Mouse (Mus musculus) cerebellum, adult 11-12 months (tissue): Measurements from ENCODE around the gene Cpne2.

Experiments used
- DNase-seq: peaks from one replicate; pipeline ENCODE4 v3.0.0; 2022

Gene Cpne2

DNA sequence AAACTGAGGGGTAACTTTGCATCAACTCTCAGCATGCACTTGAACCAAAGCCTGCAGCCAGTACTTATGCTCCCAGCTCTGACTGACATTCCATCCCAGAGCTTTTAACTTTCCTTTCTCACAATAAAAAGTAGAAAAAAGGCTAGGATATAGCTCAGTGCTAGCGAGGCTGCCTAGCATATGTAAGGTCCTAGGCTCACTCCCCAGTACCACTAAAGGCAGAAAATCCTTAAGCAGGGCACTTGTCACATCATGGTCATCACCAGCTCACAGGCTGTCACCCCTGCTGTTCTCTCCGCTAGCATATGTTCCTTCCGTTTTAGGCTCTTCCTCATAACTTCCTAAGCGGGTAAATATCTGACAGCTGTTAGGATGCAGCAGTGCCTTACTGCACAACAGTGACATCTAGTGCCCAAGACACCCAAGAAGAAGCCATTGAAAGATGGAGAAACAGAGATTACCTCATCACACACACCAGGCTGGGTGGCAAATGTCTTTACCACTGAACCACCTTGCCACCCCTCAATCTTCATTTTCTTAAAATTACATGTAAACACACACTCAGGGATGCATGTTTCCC is 51.5 kb downstream of the Cpne2 start:
- no peak for DNase-seq

DNA sequence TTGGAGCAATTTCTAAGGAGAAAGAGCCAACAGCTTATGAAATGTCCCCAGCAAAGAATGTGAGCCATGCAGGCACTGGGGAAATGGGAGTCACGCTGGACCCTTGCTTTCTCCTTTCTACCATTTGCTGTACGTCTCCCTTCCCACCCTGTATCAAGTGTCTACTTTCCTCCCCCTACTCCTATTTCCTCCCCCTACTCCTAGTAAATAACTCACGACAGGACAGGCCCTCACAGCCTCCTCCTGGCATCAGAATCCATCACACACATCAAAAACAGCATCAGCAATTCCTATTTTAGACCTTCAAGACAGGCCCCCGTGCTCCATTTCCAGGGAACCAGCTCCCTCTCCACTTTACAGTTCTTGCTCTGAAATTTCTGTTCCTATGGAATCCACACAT is 58.9 kb downstream of the Cpne2 start:
- no peak for DNase-seq

DNA sequence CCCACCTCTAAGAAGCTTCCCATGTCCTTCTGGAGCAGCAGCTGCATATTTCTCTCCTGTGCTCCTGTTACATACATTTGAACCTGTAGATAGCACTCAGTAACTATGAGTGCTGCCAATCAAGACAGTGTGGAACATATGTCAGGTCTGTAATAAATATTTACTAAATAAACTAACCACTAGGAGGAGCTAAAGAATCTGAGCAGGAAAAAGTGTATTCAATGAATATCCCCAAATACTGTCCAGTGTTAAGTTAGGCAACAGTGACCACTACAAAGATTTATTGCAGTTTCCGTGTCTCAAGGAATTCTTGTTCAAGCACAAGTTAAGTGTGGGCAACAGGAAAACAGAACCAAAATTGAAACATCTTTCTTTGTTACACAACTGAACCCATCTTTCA is 61.4 kb downstream of the Cpne2 start:
- DNase-seq = no peak

DNA sequence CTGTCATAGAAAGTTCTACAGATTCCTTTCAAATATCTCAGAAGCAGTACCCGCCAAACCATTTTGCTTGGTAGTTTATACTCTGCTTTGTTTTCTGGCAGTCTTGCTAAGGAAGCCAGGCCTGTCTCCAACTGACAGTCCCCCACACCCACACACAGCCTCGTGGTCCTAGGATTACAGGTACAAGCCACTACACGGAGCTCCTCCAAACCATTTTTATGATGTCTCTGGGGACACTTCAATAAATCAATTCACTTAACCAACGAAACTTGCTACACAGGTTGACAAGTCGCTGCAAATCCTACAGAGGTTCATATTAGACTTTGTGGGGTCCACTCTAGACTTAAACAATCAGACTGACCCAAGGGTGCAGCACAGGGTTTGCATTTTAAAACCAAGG is 67.7 kb downstream of the Cpne2 start:
- DNase-seq = no peak

DNA sequence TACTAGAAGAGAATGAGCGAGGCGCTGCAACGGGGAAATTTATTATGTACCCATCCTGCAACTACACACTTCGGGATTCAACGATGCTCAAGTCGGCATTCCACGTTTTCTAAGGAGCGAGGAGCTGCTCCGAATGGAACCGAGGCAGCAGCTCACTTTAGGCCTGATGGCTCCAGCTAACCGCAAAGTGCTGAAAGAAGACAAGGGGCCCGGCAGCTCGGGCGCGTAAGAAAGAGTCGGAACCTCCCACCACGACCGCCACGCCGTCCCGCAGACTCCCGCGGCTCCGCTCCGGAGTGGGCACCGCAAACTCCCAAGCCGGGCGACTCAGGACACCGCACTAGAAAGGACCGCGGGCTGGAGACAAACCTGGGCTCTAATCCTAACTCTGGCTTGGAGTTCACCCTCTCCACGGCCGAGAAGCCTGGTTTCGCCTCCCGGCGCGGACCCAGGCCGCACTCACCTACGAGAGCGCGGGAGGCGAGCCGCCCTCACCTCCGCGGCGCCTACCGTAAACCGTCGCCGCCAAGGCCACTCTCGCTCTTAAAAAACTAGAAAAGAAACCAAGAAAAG is 68.3 kb downstream of the Cpne2 start:
- DNase-seq = no peak

DNA sequence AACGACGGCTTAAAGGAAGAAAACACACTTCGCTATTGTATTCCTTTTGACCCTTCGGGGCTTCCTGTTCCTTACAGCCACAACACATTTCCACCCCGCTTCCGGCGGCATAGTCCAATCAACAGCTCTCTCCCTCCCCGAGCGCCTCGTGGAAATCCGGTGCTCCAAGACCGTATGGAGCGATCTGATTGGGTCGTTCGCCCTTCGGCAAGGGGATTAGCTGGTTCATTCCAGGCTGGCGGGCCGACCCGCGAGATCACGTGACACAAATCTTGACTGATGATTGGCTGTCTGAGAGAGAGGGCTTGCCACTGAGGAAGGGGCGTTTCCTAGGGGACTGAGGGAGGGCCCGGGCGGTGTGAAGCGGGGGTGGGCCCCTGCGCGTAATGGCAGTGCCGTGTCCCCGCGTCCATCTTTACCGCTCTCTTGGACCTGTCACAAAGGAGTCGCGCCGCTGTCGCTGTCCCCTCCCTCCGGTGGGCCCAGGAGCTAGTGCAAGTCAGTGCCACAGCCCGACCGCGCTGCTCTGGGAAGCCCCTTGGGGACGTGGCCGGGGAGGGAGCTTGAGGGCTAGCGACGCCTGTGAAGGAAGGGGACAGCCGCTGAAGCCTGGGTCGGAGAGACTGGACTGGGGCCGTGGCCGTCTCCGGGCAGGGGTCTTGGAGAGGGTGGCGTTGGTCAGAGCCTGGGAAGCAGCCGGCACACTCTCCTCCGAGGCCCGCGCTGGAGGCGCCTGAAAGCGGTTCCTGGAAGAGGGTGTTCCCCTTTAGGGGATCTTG is 69.0 kb downstream of the Cpne2 start, which contains the start of the genes Rspry1 and Fam192a:
TSS of gene Rspry1 (plus strand) at position 331 of the 779 bp plus-strand sequence.
TSS of gene Fam192a (minus strand) at position 391 of the 779 bp plus-strand sequence.
- DNase-seq = peak; percentile 100

DNA sequence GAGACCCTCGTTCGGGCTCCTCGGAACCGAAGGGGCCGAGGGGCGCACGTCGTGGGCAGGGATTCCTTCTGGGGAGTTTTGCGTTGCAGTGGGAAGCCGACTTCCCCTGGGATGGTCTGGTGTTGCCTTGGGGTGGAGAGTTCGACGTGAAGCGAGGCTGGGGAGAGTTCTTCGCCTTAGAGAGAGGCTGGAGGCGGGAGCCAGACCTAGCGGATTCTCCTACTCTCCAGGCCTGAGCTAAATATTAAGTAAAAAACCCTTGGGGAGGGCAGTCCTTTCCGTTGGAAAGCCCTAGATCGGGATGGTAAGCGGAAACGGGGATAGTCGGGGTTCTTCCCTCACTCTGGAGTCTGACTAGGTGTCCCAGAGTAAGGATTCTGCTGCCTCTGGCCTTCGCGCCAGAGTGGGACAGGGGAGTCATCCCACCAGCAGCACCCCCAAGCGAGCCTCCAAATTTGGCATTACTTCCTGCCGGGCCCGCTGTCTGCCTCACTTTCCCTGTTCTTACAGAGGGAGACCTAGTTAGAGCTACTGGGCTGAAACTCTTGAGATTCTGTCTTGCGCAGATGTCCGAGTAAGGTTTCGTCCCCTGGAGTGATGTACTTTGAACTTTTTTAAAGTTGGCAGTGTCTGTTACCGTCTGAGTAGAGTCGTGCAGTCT is 69.8 kb downstream of the Cpne2 start:
- peak; percentile 35 for DNase-seq

DNA sequence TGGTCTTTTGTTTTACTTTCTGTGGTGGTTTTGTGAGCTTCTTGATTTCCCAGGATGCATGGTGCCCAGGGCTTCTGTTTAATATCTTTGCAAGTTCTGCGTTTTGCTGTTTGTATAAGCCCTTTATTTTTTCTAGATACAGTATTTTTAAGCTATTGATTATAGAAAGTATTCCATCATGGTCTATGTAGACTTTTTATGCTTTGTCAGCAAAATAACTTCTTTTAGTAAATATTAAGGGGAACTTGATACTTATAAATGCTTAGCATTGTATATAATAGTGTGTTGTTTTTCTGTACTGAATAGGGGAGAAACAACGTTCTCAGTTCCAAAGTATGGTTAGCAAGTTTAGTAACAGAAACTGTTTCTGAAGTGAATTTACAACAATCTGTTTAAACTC is 71.2 kb downstream of the Cpne2 start:
- no peak for DNase-seq

DNA sequence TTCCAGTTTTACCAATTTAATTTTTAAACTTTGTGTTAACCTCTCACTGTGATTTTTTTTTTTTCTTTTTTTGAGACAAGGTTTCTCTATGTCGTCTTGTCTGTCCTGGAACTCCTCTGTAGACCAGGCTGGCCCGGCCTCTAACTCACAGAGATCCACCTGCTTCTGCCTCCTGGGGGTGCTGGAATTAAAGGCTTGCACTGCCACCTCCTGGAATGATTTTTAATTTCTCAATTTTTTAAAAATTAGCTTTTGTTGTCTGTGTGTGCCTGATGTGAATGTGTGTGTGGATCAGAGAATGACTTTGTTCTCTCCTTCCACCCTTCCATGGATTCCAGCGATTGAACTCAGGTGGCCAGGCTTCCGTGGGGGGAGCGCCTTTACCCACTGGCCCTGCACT is 74.3 kb downstream of the Cpne2 start:
- no peak for DNase-seq
